Mouse (Mus musculus) neural tube, embryonic 13.5 days (tissue): ENCODE measurements around the gene Slc29a2. TPM values are rescaled to one million over a fixed set of nuclear protein-coding genes. Genes with fewer than 3 reads are reported as not detected.

Source experiments
- ATAC-seq: fragments of 200-750 bp; cut with Nextera tagmentation; 2 replicates; pipeline ENCODE4 v1.8.0; 2017; ENCODE audit warnings: low read depth, mild to moderate bottlenecking, moderate TSS enrichment, moderate library complexity
- H3K27ac ChIP-seq: fragments of 300-500 bp; sonication (generic); replicated peaks from 2 replicates; pipeline ENCODE4 v1.5.1; 2015; ENCODE audit warnings: moderate library complexity, mild to moderate bottlenecking, inconsistent platforms
- H3K27me3 ChIP-seq: fragments of 300-500 bp; sonication (generic); 2 replicates; pipeline ENCODE4 v1.6.1; 2015; ENCODE audit warnings: mild to moderate bottlenecking, inconsistent platforms
- H3K36me3 ChIP-seq: fragments of 300-500 bp; sonication (generic); 2 replicates; pipeline ENCODE4 v1.6.1; 2015; ENCODE audit warnings: mild to moderate bottlenecking, inconsistent platforms
- H3K4me1 ChIP-seq: fragments of 300-500 bp; sonication (generic); replicated peaks from 2 replicates; pipeline ENCODE4 v1.6.1; 2015; ENCODE audit warnings: inconsistent platforms
- H3K4me2 ChIP-seq: fragments of 300-500 bp; sonication (generic); 2 replicates; pipeline ENCODE4 v1.6.1; 2015; ENCODE audit warnings: inconsistent platforms, mild to moderate bottlenecking, moderate library complexity
- H3K4me3 ChIP-seq: fragments of 300-500 bp; sonication (generic); 2 replicates; pipeline ENCODE4 v1.5.1; 2015; ENCODE audit warnings: mild to moderate bottlenecking, inconsistent platforms
- H3K9ac ChIP-seq: fragments of 300-500 bp; sonication (generic); 2 replicates; pipeline ENCODE4 v1.6.1; 2015; ENCODE audit warnings: moderate library complexity, mild to moderate bottlenecking, inconsistent platforms
- H3K9me3 ChIP-seq: fragments of 300-500 bp; sonication (generic); 2 replicates; pipeline ENCODE4 v1.6.1; 2016; ENCODE audit warnings: inconsistent platforms
- WGBS: fragments of 180-500 bp; shearing (Covaris S2); methylation state at CpG from one replicate; pipeline ENCODE4 v1.1.7; 2015; 5-methylcytosine and 5-hydroxymethylcytosine counted together
- polyA plus RNA-seq: library from polyadenylated mRNA; unstranded; fragments of >200 nt; fragmentation: Nextera tagmentation; extraction: Ambion mirVana; gene quantifications from 2 replicates; pipeline ENCODE4 v1.2.1, GENCODE M21; 2015

The Slc29a2 gene
- polyA plus RNA-seq, 1 experiment from 2014 or later, result 7.9 TPM

DNA sequence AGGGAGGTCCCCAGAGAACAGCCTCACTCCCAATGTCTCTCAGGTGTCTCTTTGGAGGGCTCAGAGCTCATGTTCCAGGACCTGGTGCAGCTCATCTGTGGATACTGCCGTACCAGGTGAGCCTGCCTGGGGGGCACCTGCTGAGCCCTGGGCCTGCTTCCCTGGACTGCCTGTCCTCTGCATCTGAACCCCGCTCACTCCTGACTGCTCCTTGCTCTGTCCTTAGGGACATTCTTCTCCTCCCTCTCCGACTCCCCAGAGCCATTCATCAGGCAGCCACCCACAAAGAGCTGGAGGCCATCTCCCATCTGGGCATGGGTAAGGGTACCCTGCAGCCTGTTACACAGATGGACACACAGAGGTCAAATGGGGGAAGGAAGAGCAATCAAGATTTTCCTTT, 27.9 kb downstream of the Slc29a2 start:
- no peak for ATAC-seq
- Histone ChIP-seq H3K36me3 (peaks cover 35% of the 10 kb centered on the region), H3K27ac (no peak overlapping the region), H3K4me3 (0 out of 2 replicates have a peak overlapping the region, but pooled peaks have one; percentile 9), H3K4me1 (peaks cover 21% of the 10 kb centered on the region), H3K27me3 (peaks cover 63% of the 10 kb centered on the region), H3K4me2 (peak overlapping the region; percentile 11; the same call in 1 of the 2 replicates), H3K9me3 (no peaks in the 10 kb centered on the region), H3K9ac (0 out of 2 replicates have a peak overlapping the region, but pooled peaks have one; percentile 6)
- WGBS, result 39% methylated on average over 3 of the region's 3 CpGs

DNA sequence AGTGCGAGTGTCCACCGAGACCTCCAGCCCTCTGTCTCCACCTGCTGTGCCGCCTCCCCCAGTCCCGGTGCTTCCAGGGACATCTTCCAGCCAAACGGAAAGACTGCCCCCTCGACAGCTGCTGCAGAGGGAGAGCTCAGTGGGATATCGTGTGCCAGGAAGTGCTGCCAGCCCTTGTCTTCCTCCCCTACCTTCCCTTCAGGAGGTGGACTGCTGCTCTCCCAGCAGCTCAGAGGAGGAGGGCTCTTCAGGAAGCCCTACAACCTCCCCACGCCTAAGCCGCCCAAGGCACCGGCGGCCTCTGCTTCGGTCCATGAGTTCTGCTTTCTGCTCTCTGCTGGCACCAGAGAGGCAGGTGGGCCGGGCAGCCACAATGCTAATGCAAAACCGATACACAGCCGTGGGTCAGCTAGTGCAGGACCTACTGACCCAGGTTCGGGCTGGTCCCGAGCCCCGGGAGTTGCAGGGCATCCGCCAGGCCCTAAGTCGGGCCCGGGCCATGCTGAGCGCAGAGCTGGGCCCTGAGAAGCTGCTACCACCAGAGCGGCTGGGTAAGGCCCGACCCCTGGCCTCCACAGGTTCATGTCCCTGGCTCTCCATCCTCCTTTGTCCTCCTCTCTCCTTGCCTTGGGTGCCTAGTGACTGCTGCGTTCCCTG, 28.6 kb downstream of the Slc29a2 start:
- Histone ChIP-seq H3K27ac (no peak overlapping the region), H3K9ac (no peak overlapping the region), H3K9me3 (no peaks in the 10 kb centered on the region), H3K4me3 (no peak overlapping the region), H3K27me3 (peaks cover 63% of the 10 kb centered on the region), H3K4me2 (no peak overlapping the region), H3K36me3 (peaks cover 27% of the 10 kb centered on the region), H3K4me1 (peaks cover 24% of the 10 kb centered on the region)
- ATAC-seq, result no peak
- WGBS, result 28% methylated on average over 25 of the region's 25 CpGs

- H3K4me3 ChIP-seq, result no peak overlapping the region
- H3K4me1 ChIP-seq, result peaks cover 24% of the 10 kb centered on the region
- no peak overlapping the region for H3K27ac ChIP-seq
- H3K27me3 ChIP-seq, result peaks cover 63% of the 10 kb centered on the region
- 58% methylated on average over 17 of the region's 17 CpGs for WGBS
- no peak overlapping the region for H3K4me2 ChIP-seq
- H3K9ac ChIP-seq, result no peak overlapping the region
- no peak for ATAC-seq
- H3K36me3 ChIP-seq, result peaks cover 22% of the 10 kb centered on the region
- no peaks in the 10 kb centered on the region for H3K9me3 ChIP-seq
Observed at GRCm38 (mm10) chr19:5052853-5053252, 29.2 kb downstream of the Slc29a2 start.

GRCm38 (mm10) chr19:5053909-5054308, 30.2 kb downstream of the Slc29a2 start:
- no peak for ATAC-seq
- H3K9ac ChIP-seq, result no peak overlapping the region
- H3K27ac ChIP-seq, result no peak overlapping the region
- WGBS, result 16% methylated on average over 9 of the region's 9 CpGs
- H3K27me3 ChIP-seq, result peaks cover 63% of the 10 kb centered on the region
- H3K4me3 ChIP-seq, result no peak overlapping the region
- H3K4me1 ChIP-seq, result peaks cover 28% of the 10 kb centered on the region
- H3K4me2 ChIP-seq, result no peak overlapping the region
- H3K9me3 ChIP-seq, result no peaks in the 10 kb centered on the region
- H3K36me3 ChIP-seq, result peaks cover 11% of the 10 kb centered on the region

GRCm38 (mm10) chr19:5056251-5056650, 32.6 kb downstream of the Slc29a2 start:
- ATAC-seq, result peak; percentile 30
- H3K27me3 ChIP-seq, result peaks cover 45% of the 10 kb centered on the region
- 14% methylated on average over 6 of the region's 6 CpGs for WGBS

DNA sequence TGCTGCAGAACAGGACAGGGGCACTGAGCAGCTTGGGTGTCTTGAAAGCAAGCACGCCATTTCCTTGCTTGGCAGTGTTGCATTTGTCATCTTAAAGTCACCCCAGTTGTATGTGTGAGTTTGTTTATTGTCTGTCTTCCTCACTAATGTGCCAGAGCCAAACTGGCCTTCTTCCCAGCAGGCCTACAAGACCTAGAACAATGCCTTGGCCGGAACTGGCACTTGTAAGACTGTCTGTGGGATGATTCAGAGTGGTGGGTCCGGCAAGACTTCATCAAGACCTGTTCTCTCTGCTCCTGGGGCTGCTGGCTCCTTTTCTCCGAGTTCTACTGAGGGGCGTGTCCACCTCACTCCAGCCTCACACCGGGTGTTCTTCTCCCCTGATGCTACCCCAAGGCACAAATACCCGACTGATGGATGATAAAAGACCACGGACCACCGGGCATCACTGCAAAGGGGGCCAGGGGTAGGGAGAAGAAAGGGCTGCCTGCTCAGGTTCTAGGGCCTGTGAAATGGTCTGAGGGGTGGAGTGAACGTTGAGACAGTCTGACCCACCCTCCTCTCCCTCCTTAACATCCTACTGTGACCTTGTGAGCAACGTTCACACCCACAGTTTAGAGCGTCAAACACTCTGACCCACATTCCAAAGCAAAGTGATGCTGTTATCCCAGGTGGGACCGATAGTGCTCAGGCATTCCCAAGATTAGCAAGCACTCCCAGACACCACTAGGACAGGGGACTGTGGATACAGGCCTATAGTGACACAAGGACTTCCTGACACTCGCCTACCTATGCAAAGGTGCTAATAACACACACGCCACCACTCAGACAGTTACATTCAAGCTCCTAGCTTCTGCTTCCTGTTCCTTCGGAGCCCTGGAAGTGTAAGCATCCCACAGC, 34.5 kb downstream of the Slc29a2 start:
- Histone ChIP-seq H3K9ac (no peak overlapping the region), H3K4me3 (no peak overlapping the region), H3K36me3 (no peaks in the 10 kb centered on the region), H3K4me2 (no peak overlapping the region), H3K27ac (no peak overlapping the region), H3K27me3 (peaks cover 26% of the 10 kb centered on the region), H3K9me3 (no peaks in the 10 kb centered on the region), H3K4me1 (peaks cover 31% of the 10 kb centered on the region)
- WGBS, result 21% methylated on average over 16 of the region's 16 CpGs
- ATAC-seq, result no peak

More at GRCm38 (mm10) chr19:5056251-5056650, 32.6 kb downstream of the Slc29a2 start:
- Histone ChIP-seq H3K4me3 (no peak overlapping the region), H3K9me3 (no peaks in the 10 kb centered on the region), H3K9ac (no peak overlapping the region), H3K27ac (no peak overlapping the region), H3K4me1 (peaks cover 34% of the 10 kb centered on the region), H3K4me2 (no peak overlapping the region), H3K36me3 (no peaks in the 10 kb centered on the region)

- no peak overlapping the region for H3K27ac ChIP-seq
- peaks cover 31% of the 10 kb centered on the region for H3K4me1 ChIP-seq
- H3K9ac ChIP-seq, result peak overlapping the region; percentile 26; the same call in 1 of the 2 replicates
- H3K9me3 ChIP-seq, result no peaks in the 10 kb centered on the region
- H3K27me3 ChIP-seq, result peaks cover 16% of the 10 kb centered on the region; the same call in 1 of the 2 replicates
- no peak for ATAC-seq
- no peaks in the 10 kb centered on the region for H3K36me3 ChIP-seq
- no peak overlapping the region for H3K4me3 ChIP-seq
- no peak overlapping the region for H3K4me2 ChIP-seq
- 21% methylated on average over 10 of the region's 10 CpGs for WGBS
Observed at GRCm38 (mm10) chr19:5058801-5059771, 35.4 kb downstream of the Slc29a2 start.

- no peaks in the 10 kb centered on the region for H3K9me3 ChIP-seq
- no peak overlapping the region for H3K4me2 ChIP-seq
- peaks cover 10% of the 10 kb centered on the region; the same call in 1 of the 2 replicates for H3K27me3 ChIP-seq
- peak overlapping the region; percentile 50 for H3K9ac ChIP-seq
- 0 out of 2 replicates have a peak overlapping the region, but pooled peaks have one; percentile 13 for H3K27ac ChIP-seq
- WGBS, result 40% methylated on average over 5 of the region's 5 CpGs
- peaks cover 37% of the 10 kb centered on the region for H3K4me1 ChIP-seq
- no peak overlapping the region for H3K4me3 ChIP-seq
- ATAC-seq, result 0 out of 2 replicates have a peak, but pooled peaks have one; percentile 26
- no peaks in the 10 kb centered on the region for H3K36me3 ChIP-seq
Observed at GRCm38 (mm10) chr19:5060365-5061330, 37.0 kb downstream of the Slc29a2 start.

GRCm38 (mm10) chr19:5062041-5062440, 38.4 kb downstream of the Slc29a2 start:
- Histone ChIP-seq H3K4me3 (no peak overlapping the region), H3K9me3 (no peaks in the 10 kb centered on the region), H3K36me3 (no peaks in the 10 kb centered on the region), H3K4me1 (peaks cover 34% of the 10 kb centered on the region), H3K4me2 (no peak overlapping the region), H3K27me3 (peaks cover 23% of the 10 kb centered on the region), H3K9ac (no peak overlapping the region), H3K27ac (no peak overlapping the region)
- 88% methylated on average over 5 of the region's 5 CpGs for WGBS
- no peak for ATAC-seq

DNA sequence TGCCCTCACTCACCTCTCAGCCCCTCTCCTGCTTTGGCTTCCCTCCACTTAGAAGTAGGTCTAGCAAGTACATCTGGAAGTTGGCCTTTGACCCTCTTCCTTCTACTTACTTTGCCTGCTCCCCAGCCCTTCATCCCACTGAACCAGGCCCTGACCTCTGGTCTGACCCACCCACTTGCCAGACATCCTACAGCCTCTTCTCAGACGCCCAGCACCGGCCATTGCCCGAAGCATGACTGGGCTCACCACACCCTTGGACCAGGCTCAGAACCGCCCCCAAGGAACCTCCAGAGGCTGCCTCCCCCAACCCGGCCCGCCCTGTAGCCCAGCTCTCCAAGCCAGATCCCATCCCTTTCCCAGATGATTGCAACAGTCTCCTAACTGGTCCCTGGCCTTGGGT, 38.8 kb downstream of the Slc29a2 start:
- Histone ChIP-seq H3K36me3 (no peaks in the 10 kb centered on the region), H3K27me3 (peaks cover 27% of the 10 kb centered on the region), H3K9ac (no peak overlapping the region), H3K27ac (no peak overlapping the region), H3K4me1 (peaks cover 38% of the 10 kb centered on the region), H3K9me3 (no peaks in the 10 kb centered on the region), H3K4me3 (no peak overlapping the region), H3K4me2 (no peak overlapping the region)
- WGBS, result 78% methylated on average over 6 of the region's 6 CpGs
- no peak for ATAC-seq
